Mouse (Mus musculus): Measurements from ENCODE around the gene Apol9a. TPM values are rescaled to one million over a fixed set of nuclear protein-coding genes. Genes with fewer than 3 reads are reported as not detected.
"Not testable (repeated sequence)": the region's sequence is repeated elsewhere in the genome, so short reads cannot be mapped to it uniquely, and the experiment has no call there.

The Apol9a gene
- polyA plus RNA-seq, 1 experiment from 2014 or later = not detected

- not testable (repeated sequence) for H3K36me3 ChIP-seq (ENCODE audit: control insufficient read depth, insufficient read depth, low read length); H3K9ac ChIP-seq (replicated peaks; ENCODE audit: low read length); DNase-seq; H3K4me2 ChIP-seq (ENCODE audit: low read length); H3K9me3 ChIP-seq (ENCODE audit: control insufficient read depth, low read length); ATAC-seq (ENCODE audit: low FRiP score, low TSS enrichment); H3K27ac ChIP-seq (replicated peaks; ENCODE audit: low read depth, low read length); H3K27me3 ChIP-seq (ENCODE audit: control insufficient read depth, insufficient read depth, low read length); H3K4me1 ChIP-seq (ENCODE audit: control insufficient read depth, insufficient read depth, low read length); H3K4me3 ChIP-seq (replicated peaks; ENCODE audit: low read depth, low read length)
- 77% methylated on average over 2 of the region's 2 CpGs for WGBS
Observed at GRCm38 (mm10) chr15:77415653-77416052, 4.7 kb upstream of the Apol9a start.

GRCm38 (mm10) chr15:77412695-77413094, 1.8 kb upstream of the Apol9a start:
- not testable (repeated sequence) for H3K36me3 ChIP-seq (ENCODE audit: control insufficient read depth, insufficient read depth, low read length); H3K4me3 ChIP-seq (replicated peaks; ENCODE audit: low read depth, low read length); ATAC-seq (ENCODE audit: low FRiP score, low TSS enrichment); H3K27me3 ChIP-seq (ENCODE audit: control insufficient read depth, insufficient read depth, low read length); H3K9ac ChIP-seq (replicated peaks; ENCODE audit: low read length); H3K4me2 ChIP-seq (ENCODE audit: low read length); H3K4me1 ChIP-seq (ENCODE audit: control insufficient read depth, insufficient read depth, low read length); H3K27ac ChIP-seq (replicated peaks; ENCODE audit: low read depth, low read length); H3K9me3 ChIP-seq (ENCODE audit: control insufficient read depth, low read length); DNase-seq
- WGBS = 29% methylated on average over 4 of the region's 4 CpGs

- not testable (repeated sequence) for H3K9ac ChIP-seq (replicated peaks; ENCODE audit: low read length); H3K4me3 ChIP-seq (replicated peaks; ENCODE audit: low read depth, low read length); H3K4me2 ChIP-seq (ENCODE audit: low read length); DNase-seq; H3K27ac ChIP-seq (replicated peaks; ENCODE audit: low read depth, low read length); H3K36me3 ChIP-seq (ENCODE audit: control insufficient read depth, insufficient read depth, low read length); H3K27me3 ChIP-seq (ENCODE audit: control insufficient read depth, insufficient read depth, low read length); H3K4me1 ChIP-seq (ENCODE audit: control insufficient read depth, insufficient read depth, low read length); ATAC-seq (ENCODE audit: low FRiP score, low TSS enrichment); H3K9me3 ChIP-seq (ENCODE audit: control insufficient read depth, low read length)
- 80% methylated on average over 10 of the region's 10 CpGs for WGBS
Observed at GRCm38 (mm10) chr15:77406370-77406769, 4.6 kb downstream of the Apol9a start.

GRCm38 (mm10) chr15:77399027-77399426, 11.9 kb downstream of the Apol9a start, which contains the start of gene Apol7a:
Apol7a (minus strand) TSS chr15:77399110.
- not testable (repeated sequence) for H3K9me3 ChIP-seq (ENCODE audit: control insufficient read depth, low read length); H3K27me3 ChIP-seq (ENCODE audit: control insufficient read depth, insufficient read depth, low read length); H3K27ac ChIP-seq (replicated peaks; ENCODE audit: low read depth, low read length); H3K9ac ChIP-seq (replicated peaks; ENCODE audit: low read length); H3K36me3 ChIP-seq (ENCODE audit: control insufficient read depth, insufficient read depth, low read length); H3K4me1 ChIP-seq (ENCODE audit: control insufficient read depth, insufficient read depth, low read length); H3K4me3 ChIP-seq (replicated peaks; ENCODE audit: low read depth, low read length); H3K4me2 ChIP-seq (ENCODE audit: low read length); ATAC-seq (ENCODE audit: low FRiP score, low TSS enrichment)
- DNase-seq = peak; percentile 9
- WGBS = 54% methylated on average over 9 of the region's 9 CpGs

GRCm38 (mm10) chr15:77397450-77398132, 13.3 kb downstream of the Apol9a start:
- WGBS = 78% methylated on average over 11 of the region's 11 CpGs

GRCm38 (mm10) chr15:77393832-77394231, 17.1 kb downstream of the Apol9a start:
- WGBS = 67% methylated on average over 3 of the region's 3 CpGs
- not testable (repeated sequence) for H3K36me3 ChIP-seq (ENCODE audit: control insufficient read depth, insufficient read depth, low read length); H3K4me1 ChIP-seq (ENCODE audit: control insufficient read depth, insufficient read depth, low read length); H3K4me3 ChIP-seq (replicated peaks; ENCODE audit: low read depth, low read length); DNase-seq; H3K9ac ChIP-seq (replicated peaks; ENCODE audit: low read length); ATAC-seq (ENCODE audit: low FRiP score, low TSS enrichment); H3K9me3 ChIP-seq (ENCODE audit: control insufficient read depth, low read length); H3K4me2 ChIP-seq (ENCODE audit: low read length); H3K27me3 ChIP-seq (ENCODE audit: control insufficient read depth, insufficient read depth, low read length); H3K27ac ChIP-seq (replicated peaks; ENCODE audit: low read depth, low read length)

More at GRCm38 (mm10) chr15:77397450-77398132, 13.3 kb downstream of the Apol9a start:
- H3K9ac ChIP-seq (replicated peaks; ENCODE audit: low read length); H3K27ac ChIP-seq (replicated peaks; ENCODE audit: low read depth, low read length); H3K36me3 ChIP-seq (ENCODE audit: control insufficient read depth, insufficient read depth, low read length); H3K4me3 ChIP-seq (replicated peaks; ENCODE audit: low read depth, low read length); H3K4me2 ChIP-seq (ENCODE audit: low read length); H3K4me1 ChIP-seq (ENCODE audit: control insufficient read depth, insufficient read depth, low read length); H3K9me3 ChIP-seq (ENCODE audit: control insufficient read depth, low read length); ATAC-seq (ENCODE audit: low FRiP score, low TSS enrichment); H3K27me3 ChIP-seq (ENCODE audit: control insufficient read depth, insufficient read depth, low read length); DNase-seq: not testable (repeated sequence)

GRCm38 (mm10) chr15:77387462-77387861, 23.5 kb downstream of the Apol9a start:
- no peak for ATAC-seq (ENCODE audit: low FRiP score, low TSS enrichment)
- no peak for DNase-seq
- Histone ChIP-seq H3K27ac (replicated peaks; ENCODE audit: low read depth, low read length) (no peak overlapping the region), H3K27me3 (ENCODE audit: control insufficient read depth, insufficient read depth, low read length) (no peaks in the 10 kb centered on the region), H3K4me3 (replicated peaks; ENCODE audit: low read depth, low read length) (no peak overlapping the region), H3K9ac (replicated peaks; ENCODE audit: low read length) (no peak overlapping the region), H3K4me1 (ENCODE audit: control insufficient read depth, insufficient read depth, low read length) (no peaks in the 10 kb centered on the region), H3K36me3 (ENCODE audit: control insufficient read depth, insufficient read depth, low read length) (no peaks in the 10 kb centered on the region), H3K4me2 (ENCODE audit: low read length) (no peak overlapping the region), H3K9me3 (ENCODE audit: control insufficient read depth, low read length) (no peaks in the 10 kb centered on the region)
- 87% methylated on average over 2 of the region's 2 CpGs for WGBS

- H3K27ac ChIP-seq (replicated peaks; ENCODE audit: low read depth, low read length) = no peak overlapping the region
- H3K27me3 ChIP-seq (ENCODE audit: control insufficient read depth, insufficient read depth, low read length) = no peaks in the 10 kb centered on the region
- H3K9me3 ChIP-seq (ENCODE audit: control insufficient read depth, low read length) = no peaks in the 10 kb centered on the region
- no peak overlapping the region for H3K4me3 ChIP-seq (replicated peaks; ENCODE audit: low read depth, low read length)
- no peaks in the 10 kb centered on the region for H3K4me1 ChIP-seq (ENCODE audit: control insufficient read depth, insufficient read depth, low read length)
- no peak overlapping the region for H3K9ac ChIP-seq (replicated peaks; ENCODE audit: low read length)
- H3K36me3 ChIP-seq (ENCODE audit: control insufficient read depth, insufficient read depth, low read length) = no peaks in the 10 kb centered on the region
- ATAC-seq (ENCODE audit: low FRiP score, low TSS enrichment) (no peak), DNase-seq (no peak)
- 93% methylated on average over 7 of the region's 7 CpGs for WGBS
- H3K4me2 ChIP-seq (ENCODE audit: low read length) = no peak overlapping the region
Observed at GRCm38 (mm10) chr15:77384340-77385030, 26.4 kb downstream of the Apol9a start.

GRCm38 (mm10) chr15:77382880-77383279, 28.1 kb downstream of the Apol9a start:
- Histone ChIP-seq H3K4me3 (replicated peaks; ENCODE audit: low read depth, low read length) (no peak overlapping the region), H3K9me3 (ENCODE audit: control insufficient read depth, low read length) (no peaks in the 10 kb centered on the region), H3K36me3 (ENCODE audit: control insufficient read depth, insufficient read depth, low read length) (no peaks in the 10 kb centered on the region), H3K4me2 (ENCODE audit: low read length) (no peak overlapping the region), H3K27ac (replicated peaks; ENCODE audit: low read depth, low read length) (no peak overlapping the region), H3K27me3 (ENCODE audit: control insufficient read depth, insufficient read depth, low read length) (no peaks in the 10 kb centered on the region), H3K9ac (replicated peaks; ENCODE audit: low read length) (no peak overlapping the region), H3K4me1 (ENCODE audit: control insufficient read depth, insufficient read depth, low read length) (no peaks in the 10 kb centered on the region)
- WGBS = 47% methylated on average over 1 of the region's 1 CpGs
- DNase-seq (no peak), ATAC-seq (ENCODE audit: low FRiP score, low TSS enrichment) (no peak)

Data from midbrain, embryonic 14.5 days (tissue).